Mouse (Mus musculus) heart, adult 11 months (tissue): ENCODE results near the gene Rpl38.

Experiments used
- DNase-seq: peaks from one replicate; pipeline ENCODE4 v3.0.0; 2022

Rpl38 gene

GRCm38 (mm10) chr11:114668301-114668710, at the start of gene Rpl38:
TSS of gene Rpl38 (plus strand) at chr11:114668524.
- DNase-seq = peak; percentile 99

- no peak for DNase-seq
These were observed 49.5 kb upstream of the Rpl38 start for GRCm38 (mm10) chr11:114618697-114619417.

- DNase-seq = no peak
These were observed 42.1 kb upstream of the Rpl38 start for GRCm38 (mm10) chr11:114626071-114626690.

GRCm38 (mm10) chr11:114627036-114627435, 41.3 kb upstream of the Rpl38 start:
- no peak for DNase-seq

GRCm38 (mm10) chr11:114628032-114628431, 40.3 kb upstream of the Rpl38 start:
- no peak for DNase-seq

- no peak for DNase-seq
These were observed 38.3 kb upstream of the Rpl38 start for GRCm38 (mm10) chr11:114630044-114630443.

- DNase-seq = no peak
These were observed 36.1 kb upstream of the Rpl38 start for GRCm38 (mm10) chr11:114632266-114632665.

GRCm38 (mm10) chr11:114636292-114636691, 32.0 kb upstream of the Rpl38 start:
- peak; percentile 93 for DNase-seq

- DNase-seq = no peak
These were observed 31.4 kb upstream of the Rpl38 start for GRCm38 (mm10) chr11:114636727-114637505.

GRCm38 (mm10) chr11:114638647-114639290, 29.6 kb upstream of the Rpl38 start:
- no peak for DNase-seq

- DNase-seq = no peak
These were observed 28.6 kb upstream of the Rpl38 start for GRCm38 (mm10) chr11:114639681-114640103.

- DNase-seq = no peak
These were observed 27.7 kb upstream of the Rpl38 start for GRCm38 (mm10) chr11:114640658-114641057.

GRCm38 (mm10) chr11:114641136-114641535, 27.2 kb upstream of the Rpl38 start:
- no peak for DNase-seq

- DNase-seq = no peak
These were observed 26.1 kb upstream of the Rpl38 start for GRCm38 (mm10) chr11:114642184-114642583.

- no peak for DNase-seq
These were observed 25.4 kb upstream of the Rpl38 start for GRCm38 (mm10) chr11:114642926-114643325.

GRCm38 (mm10) chr11:114644122-114644521, 24.2 kb upstream of the Rpl38 start:
- DNase-seq = no peak

- no peak for DNase-seq
These were observed 18.8 kb upstream of the Rpl38 start for GRCm38 (mm10) chr11:114649510-114649909.

GRCm38 (mm10) chr11:114652531-114652930, 15.8 kb upstream of the Rpl38 start:
- DNase-seq = no peak

- peak; percentile 90 for DNase-seq
These were observed 14.7 kb upstream of the Rpl38 start for GRCm38 (mm10) chr11:114653664-114654063.

GRCm38 (mm10) chr11:114654552-114654951, 13.8 kb upstream of the Rpl38 start:
- no peak for DNase-seq

GRCm38 (mm10) chr11:114655350-114656008, 12.8 kb upstream of the Rpl38 start:
- no peak for DNase-seq

GRCm38 (mm10) chr11:114656994-114657644, 11.2 kb upstream of the Rpl38 start:
- DNase-seq = no peak
